Mouse (Mus musculus): ENCODE results near the gene Ddx23. TPM values are rescaled to one million over a fixed set of nuclear protein-coding genes. Genes with fewer than 3 reads are reported as not detected.

Ddx23 gene
- polyA plus RNA-seq, 1 experiment from 2014 or later: 20.6 TPM

- Histone ChIP-seq H3K4me3 (replicated peaks) (no peak overlapping the region), H3K4me1 (peaks cover 27% of the 10 kb centered on the region), H3K27ac (replicated peaks) (0 out of 2 replicates have a peak overlapping the region, but pooled peaks have one; percentile 58), H3K4me2 (no peak overlapping the region), H3K27me3 (replicated peaks) (0 out of 2 replicates have a peak, but pooled peaks cover 7% of the 10 kb centered on the region), H3K9me3 (replicated peaks) (no peaks in the 10 kb centered on the region), H3K36me3 (no peaks in the 10 kb centered on the region), H3K9ac (replicated peaks) (no peak overlapping the region)
- WGBS: 33% methylated on average over 9 of the region's 9 CpGs
- no peak for ATAC-seq (ENCODE audit: low FRiP score)
Observed at GRCm38 (mm10) chr15:98614551-98614950, 48.1 kb downstream of the Ddx23 start.

GRCm38 (mm10) chr15:98612229-98612628 lies 50.5 kb downstream of the Ddx23 start:
- H3K36me3 ChIP-seq: no peaks in the 10 kb centered on the region

GRCm38 (mm10) chr15:98610131-98610633 lies 52.5 kb downstream of the Ddx23 start:
- H3K9me3 ChIP-seq (replicated peaks): no peaks in the 10 kb centered on the region
- peak overlapping the region; percentile 80 for H3K4me3 ChIP-seq (replicated peaks)
- H3K27me3 ChIP-seq (replicated peaks): no peaks in the 10 kb centered on the region
- peak; percentile 16; the same call in 1 of the 2 replicates for ATAC-seq (ENCODE audit: low FRiP score)
- 2% methylated on average over 12 of the region's 12 CpGs for WGBS
- peak overlapping the region; percentile 78 for H3K9ac ChIP-seq (replicated peaks)
- H3K4me2 ChIP-seq: peak overlapping the region; percentile 92
- no peaks in the 10 kb centered on the region for H3K36me3 ChIP-seq
- peaks cover 49% of the 10 kb centered on the region for H3K4me1 ChIP-seq
- H3K27ac ChIP-seq (replicated peaks): peak overlapping the region; percentile 87

More at GRCm38 (mm10) chr15:98612229-98612628, 50.5 kb downstream of the Ddx23 start:
- Histone ChIP-seq H3K27me3 (replicated peaks) (0 out of 2 replicates have a peak, but pooled peaks cover 3% of the 10 kb centered on the region), H3K4me3 (replicated peaks) (no peak overlapping the region), H3K4me1 (peaks cover 40% of the 10 kb centered on the region), H3K27ac (replicated peaks) (no peak overlapping the region), H3K9ac (replicated peaks) (no peak overlapping the region), H3K9me3 (replicated peaks) (no peaks in the 10 kb centered on the region), H3K4me2 (no peak overlapping the region)
- 97% methylated on average over 3 of the region's 3 CpGs for WGBS
- ATAC-seq (ENCODE audit: low FRiP score): no peak

GRCm38 (mm10) chr15:98609331-98610130 lies 53.2 kb downstream of the Ddx23 start, which contains the start of gene Adcy6:
Adcy6 (minus strand) TSS chr15:98610076.
- Histone ChIP-seq H3K9ac (replicated peaks) (peak within 1 kb of the TSS; percentile 78), H3K4me1 (peaks cover 43% of the 10 kb centered on the region), H3K27me3 (replicated peaks) (no peaks in the 10 kb centered on the region), H3K4me2 (peak within 1 kb of the TSS; percentile 92), H3K9me3 (replicated peaks) (no peaks in the 10 kb centered on the region), H3K36me3 (no peaks in the 10 kb centered on the region), H3K27ac (replicated peaks) (peak within 1 kb of the TSS; percentile 87), H3K4me3 (replicated peaks) (peak within 1 kb of the TSS; percentile 80)
- ATAC-seq (ENCODE audit: low FRiP score): peak; percentile 89
- WGBS: 1% methylated on average over 58 of the region's 75 CpGs

GRCm38 (mm10) chr15:98608784-98609250 lies 53.9 kb downstream of the Ddx23 start:
- 1% methylated on average over 7 of the region's 26 CpGs for WGBS
- Histone ChIP-seq H3K36me3 (peaks cover 7% of the 10 kb centered on the region; the same call in 1 of the 2 replicates), H3K27ac (replicated peaks) (peak overlapping the region; percentile 87), H3K27me3 (replicated peaks) (no peaks in the 10 kb centered on the region), H3K4me2 (peak overlapping the region; percentile 92), H3K4me3 (replicated peaks) (peak overlapping the region; percentile 80), H3K4me1 (peaks cover 41% of the 10 kb centered on the region), H3K9ac (replicated peaks) (peak overlapping the region; percentile 78), H3K9me3 (replicated peaks) (no peaks in the 10 kb centered on the region)
- peak; percentile 36 for ATAC-seq (ENCODE audit: low FRiP score)

GRCm38 (mm10) chr15:98608058-98608783 lies 54.5 kb downstream of the Ddx23 start:
- Histone ChIP-seq H3K9ac (replicated peaks) (peak overlapping the region; percentile 78), H3K4me3 (replicated peaks) (peak overlapping the region; percentile 80), H3K27me3 (replicated peaks) (no peaks in the 10 kb centered on the region), H3K27ac (replicated peaks) (peak overlapping the region; percentile 87; the same call in 1 of the 2 replicates), H3K9me3 (replicated peaks) (no peaks in the 10 kb centered on the region), H3K4me1 (peaks cover 47% of the 10 kb centered on the region), H3K4me2 (peak overlapping the region; percentile 92), H3K36me3 (peaks cover 13% of the 10 kb centered on the region; the same call in 1 of the 2 replicates)
- 15% methylated on average over 9 of the region's 10 CpGs for WGBS
- ATAC-seq (ENCODE audit: low FRiP score): no peak

GRCm38 (mm10) chr15:98607557-98607956 lies 55.1 kb downstream of the Ddx23 start:
- WGBS: 9% methylated on average over 4 of the region's 4 CpGs
- no peak for ATAC-seq (ENCODE audit: low FRiP score)
- H3K27ac ChIP-seq (replicated peaks): no peak overlapping the region
- peak overlapping the region; percentile 92 for H3K4me2 ChIP-seq
- no peaks in the 10 kb centered on the region for H3K9me3 ChIP-seq (replicated peaks)
- H3K27me3 ChIP-seq (replicated peaks): no peaks in the 10 kb centered on the region
- H3K4me3 ChIP-seq (replicated peaks): peak overlapping the region; percentile 80
- peak overlapping the region; percentile 78 for H3K9ac ChIP-seq (replicated peaks)
- peaks cover 53% of the 10 kb centered on the region for H3K4me1 ChIP-seq
- peaks cover 13% of the 10 kb centered on the region; the same call in 1 of the 2 replicates for H3K36me3 ChIP-seq

- Histone ChIP-seq H3K9me3 (replicated peaks) (no peaks in the 10 kb centered on the region), H3K9ac (replicated peaks) (no peak overlapping the region), H3K4me1 (peaks cover 61% of the 10 kb centered on the region), H3K4me2 (peak overlapping the region; percentile 92; the same call in 1 of the 2 replicates), H3K4me3 (replicated peaks) (no peak overlapping the region), H3K27me3 (replicated peaks) (no peaks in the 10 kb centered on the region), H3K27ac (replicated peaks) (no peak overlapping the region), H3K36me3 (peaks cover 13% of the 10 kb centered on the region; the same call in 1 of the 2 replicates)
- WGBS: 76% methylated on average over 9 of the region's 9 CpGs
- ATAC-seq (ENCODE audit: low FRiP score): no peak
Observed at GRCm38 (mm10) chr15:98606739-98607138, 56.0 kb downstream of the Ddx23 start.

- WGBS: 87% methylated on average over 12 of the region's 12 CpGs
- Histone ChIP-seq H3K36me3 (peaks cover 19% of the 10 kb centered on the region; the same call in 1 of the 2 replicates), H3K27ac (replicated peaks) (no peak overlapping the region), H3K9me3 (replicated peaks) (no peaks in the 10 kb centered on the region), H3K9ac (replicated peaks) (no peak overlapping the region), H3K4me3 (replicated peaks) (no peak overlapping the region), H3K27me3 (replicated peaks) (no peaks in the 10 kb centered on the region), H3K4me2 (no peak overlapping the region), H3K4me1 (peaks cover 61% of the 10 kb centered on the region)
- ATAC-seq (ENCODE audit: low FRiP score): no peak
Observed at GRCm38 (mm10) chr15:98606051-98606536, 56.6 kb downstream of the Ddx23 start.

- Histone ChIP-seq H3K36me3 (peaks cover 24% of the 10 kb centered on the region; the same call in 1 of the 2 replicates), H3K27ac (replicated peaks) (no peak overlapping the region), H3K9ac (replicated peaks) (no peak overlapping the region), H3K4me3 (replicated peaks) (no peak overlapping the region), H3K9me3 (replicated peaks) (no peaks in the 10 kb centered on the region), H3K27me3 (replicated peaks) (no peaks in the 10 kb centered on the region), H3K4me2 (no peak overlapping the region), H3K4me1 (peaks cover 55% of the 10 kb centered on the region)
- ATAC-seq (ENCODE audit: low FRiP score): no peak
- 95% methylated on average over 24 of the region's 24 CpGs for WGBS
Observed at GRCm38 (mm10) chr15:98604041-98604575, 58.6 kb downstream of the Ddx23 start.

Measured in neural tube, embryonic 15.5 days (tissue).